In the genomic region with DNA sequence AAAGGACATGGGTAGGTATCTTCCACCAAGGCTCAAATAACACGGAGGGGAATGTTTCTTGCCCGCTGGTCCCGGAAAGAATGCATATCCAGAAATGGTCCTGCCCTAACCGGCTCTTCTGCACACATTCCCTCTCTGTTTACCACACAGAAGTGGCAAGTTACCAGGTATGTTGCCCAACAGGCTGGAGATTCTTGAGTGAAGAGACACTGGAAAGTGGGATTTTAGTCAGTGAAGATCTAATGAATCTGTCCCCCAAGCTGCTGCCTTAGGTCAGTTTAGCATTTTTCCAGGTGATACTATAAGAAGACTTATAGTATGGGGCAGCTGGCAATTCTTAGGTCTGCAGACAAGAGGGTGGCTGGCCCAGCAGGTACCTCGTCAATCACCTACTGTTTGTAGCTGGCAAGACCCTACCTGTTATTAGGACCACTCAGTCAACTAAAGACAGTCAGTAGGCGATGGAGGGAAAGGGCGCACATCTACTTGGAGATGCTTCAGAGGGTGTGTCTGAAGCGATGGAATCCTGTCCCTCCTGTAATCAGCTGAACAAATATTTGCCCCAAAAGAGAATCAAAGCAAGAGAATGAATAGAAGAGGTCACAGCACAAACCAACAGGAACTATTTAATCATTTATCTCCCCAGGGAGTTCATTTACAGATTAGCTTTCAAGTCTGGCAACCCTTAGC, we compare ENCODE assay signal across 8 mouse cellular contexts. TPM values are rescaled to one million over a fixed set of nuclear protein-coding genes. Genes with fewer than 3 reads are reported as not detected.
A peak's percentile ranks its signal among the peaks of the same experiment; 100 is the strongest.
DNase-seq lines count a peak whose midpoint lies in the region; ATAC-seq and TF ChIP-seq lines count a peak whose summit lies in the region.

No protein-coding gene starts in this region.

- TF ChIP-seq EP300 in liver, embryonic 14.5 days (IDR thresholded peaks at IDR 0.05; ENCODE audit: low read depth): no peak

- no peak overlapping the region for H3K27ac ChIP-seq in forebrain, embryonic 16.5 days (ENCODE audit: low read length)
- H3K27ac ChIP-seq in liver, embryonic 14.5 days: peak overlapping the region; percentile 93
- H3K27ac ChIP-seq in stomach, embryonic 14.5 days (ENCODE audit: low read length): peak overlapping the region; percentile 52; the same call in 1 of the 2 replicates

- intact Hi-C loops in gastrocnemius, postnatal 36 days (cut with DNase I): loop anchor here (2.0 kb wide), 1 partner anchor 61 kb away; no protein-coding TSS in a partner anchor

- H3K4me1 ChIP-seq in forebrain, embryonic 16.5 days (replicated peaks; ENCODE audit: control insufficient read depth, insufficient read depth, low read length): peaks cover 54% of the 10 kb centered on the region
- H3K4me1 ChIP-seq in liver, embryonic 14.5 days (replicated peaks; ENCODE audit: control insufficient read depth in 2 of 2, insufficient read depth in 2 of 2, low read length in 1 of 2): peaks cover 53 to 65% of the 10 kb centered on the region in 2 experiments
- peaks cover 42% of the 10 kb centered on the region for H3K4me1 ChIP-seq in stomach, embryonic 14.5 days (ENCODE audit: control insufficient read depth, insufficient read depth, low read length)

- peak overlapping the region; percentile 87; the same call in 1 of the 2 replicates for H3K4me3 ChIP-seq in forebrain, embryonic 16.5 days (replicated peaks; ENCODE audit: low read length)
- H3K4me3 ChIP-seq in liver, embryonic 14.5 days (ENCODE audit: insufficient read depth in 1 of 2, low read depth in 2 of 2, low read length in 2 of 2): peak overlapping the region; percentile 89 to 95
- H3K4me3 ChIP-seq in stomach, embryonic 14.5 days (ENCODE audit: low read depth, low read length): peak overlapping the region; percentile 71

- no peaks in the 10 kb centered on the region for H3K27me3 ChIP-seq in forebrain, embryonic 16.5 days (replicated peaks; ENCODE audit: control insufficient read depth, insufficient read depth, low read length)
- H3K27me3 ChIP-seq in liver, embryonic 14.5 days (ENCODE audit: control insufficient read depth, insufficient read depth, low read length): no peaks in the 10 kb centered on the region
- no peaks in the 10 kb centered on the region for H3K27me3 ChIP-seq in stomach, embryonic 14.5 days (ENCODE audit: control insufficient read depth, insufficient read depth, low read length)

- peak overlapping the region; percentile 64 for H3K4me2 ChIP-seq in forebrain, embryonic 16.5 days (ENCODE audit: low read length)
- peak overlapping the region; percentile 84 for H3K4me2 ChIP-seq in liver, embryonic 14.5 days (ENCODE audit: low read depth)
- H3K4me2 ChIP-seq in stomach, embryonic 14.5 days (replicated peaks; ENCODE audit: low read depth, low read length): peak overlapping the region; percentile 74

- H3K9me3 ChIP-seq in forebrain, embryonic 16.5 days (ENCODE audit: control insufficient read depth, low read length): no peaks in the 10 kb centered on the region
- no peaks in the 10 kb centered on the region for H3K9me3 ChIP-seq in liver, embryonic 14.5 days (ENCODE audit: control insufficient read depth, low read length)
- no peaks in the 10 kb centered on the region for H3K9me3 ChIP-seq in stomach, embryonic 14.5 days (ENCODE audit: control insufficient read depth, low read depth, low read length)

- peak; percentile 42 for DNase-seq in cerebellum, adult 9-11 months
- no peak for DNase-seq in cerebellum, adult 11 months
- DNase-seq in 416B (ENCODE audit: low read depth): peak; percentile 37
- no peak for DNase-seq in liver, embryonic 14.5 days (ENCODE audit: low read depth in 3 of 3, low spot score in 3 of 3)
- no peak for DNase-seq in adrenal gland, postnatal 10 days
- no peak for DNase-seq in gastrocnemius, postnatal 36 days

- TF ChIP-seq CTCF in liver, embryonic 14.5 days (IDR thresholded peaks at IDR 0.05; ENCODE audit: low read depth): no peak

- no peaks in the 10 kb centered on the region for H3K36me3 ChIP-seq in forebrain, embryonic 16.5 days (ENCODE audit: control insufficient read depth, insufficient read depth)
- peaks cover 52% of the 10 kb centered on the region for H3K36me3 ChIP-seq in liver, embryonic 14.5 days (replicated peaks; ENCODE audit: control insufficient read depth, insufficient read depth, low read depth)
- H3K36me3 ChIP-seq in stomach, embryonic 14.5 days (ENCODE audit: control insufficient read depth, insufficient read depth, low read length): peaks cover 3% of the 10 kb centered on the region; the same call in 1 of the 2 replicates

- no peak overlapping the region; the same call in 1 of the 2 replicates for H3K9ac ChIP-seq in forebrain, embryonic 16.5 days (replicated peaks; ENCODE audit: low read depth, low read length)
- peak overlapping the region; percentile 98 for H3K9ac ChIP-seq in liver, embryonic 14.5 days (replicated peaks)
- no peak overlapping the region for H3K9ac ChIP-seq in stomach, embryonic 14.5 days (replicated peaks; ENCODE audit: low read depth, low read length)

- WGBS in forebrain, embryonic 16.5 days: 88% methylated on average over 8 of the region's 8 CpGs
- WGBS in liver, embryonic 14.5 days (ENCODE audit: insufficient replicate concordance): 79% methylated on average over 8 of the region's 8 CpGs
- 61% methylated on average over 8 of the region's 8 CpGs for WGBS in stomach, embryonic 14.5 days

- ATAC-seq in forebrain, embryonic 16.5 days: no peak
- ATAC-seq in liver, embryonic 14.5 days (ENCODE audit: insufficient read depth): no peak
- ATAC-seq in stomach, embryonic 14.5 days (ENCODE audit: insufficient number of reproducible peaks, insufficient read depth, low FRiP score, low read depth): no peak

RNA-seq across cellular contexts. Expression of a gene that starts 4.1 kb away (rescaled TPM):
- polyA plus RNA-seq in forebrain, embryonic 16.5 days (2015; fragmentation: Nextera tagmentation; extraction: Ambion mirVana): 176 and 188 TPM in 2 replicates
- polyA plus RNA-seq in liver, embryonic 14.5 days (2012; rRNA removed): 72.2 and 81.6 TPM in 2 replicates
- 172 and 186 TPM in 2 replicates for polyA plus RNA-seq in liver, embryonic 14.5 days (2014; fragmentation: Nextera tagmentation; extraction: Ambion mirVana)
- 79.4 and 82.4 TPM in 2 replicates for polyA plus RNA-seq in stomach, embryonic 14.5 days (2014; fragmentation: Nextera tagmentation; extraction: Ambion mirVana)
- 10 to 100 TPM; 49.3 to 56.2 TPM for total RNA-seq in adrenal gland, postnatal 10 days (2021)
- total RNA-seq in gastrocnemius, postnatal 36 days (2021): 10 to 100 TPM; 15.4 to 17.6 TPM

RNA-seq across cellular contexts. Expression of a gene that starts 20.3 kb away (rescaled TPM):
- polyA plus RNA-seq in forebrain, embryonic 16.5 days (2015; fragmentation: Nextera tagmentation; extraction: Ambion mirVana): 40.0 and 49.6 TPM in 2 replicates
- 25.1 and 47.1 TPM in 2 replicates for polyA plus RNA-seq in liver, embryonic 14.5 days (2012; rRNA removed)
- 80.9 and 82.6 TPM in 2 replicates for polyA plus RNA-seq in liver, embryonic 14.5 days (2014; fragmentation: Nextera tagmentation; extraction: Ambion mirVana)
- polyA plus RNA-seq in stomach, embryonic 14.5 days (2014; fragmentation: Nextera tagmentation; extraction: Ambion mirVana): 91.7 and 95.3 TPM in 2 replicates
- 10 to 100 TPM; 18.4 to 21.4 TPM for total RNA-seq in adrenal gland, postnatal 10 days (2021)
- 1 to 10 TPM; 1.4 to 1.9 TPM for total RNA-seq in gastrocnemius, postnatal 36 days (2021)

Comparison
In these comparisons a context has a peak if more than half of its experiments do, and no peak if none do; other contexts are left out.
1. DNase-seq: peak in cerebellum, adult 9-11 months (single experiment) and 416B (single experiment); none in cerebellum, adult 11 months (single experiment), liver, embryonic 14.5 days (0 of 3), adrenal gland, postnatal 10 days (single experiment) and gastrocnemius, postnatal 36 days (0 of 2).
2. Peak in every context shown above with its lines, with median percentiles within 50 percentile points of each other: H3K4me2 ChIP-seq and H3K4me3 ChIP-seq.